Mouse (Mus musculus) heart, postnatal 0 days (tissue): Measurements from ENCODE around the gene Isx.

Source experiments
- CTCF ChIP-seq: IDR thresholded peaks from 2 replicates; pipeline ENCODE4 v1.5.1; 2016; ENCODE audit warnings: antibody characterized with exemption, control low read depth, low read depth
- EP300 ChIP-seq: IDR thresholded peaks from 2 replicates; pipeline ENCODE4 v1.6.1; 2016; ENCODE audit warnings: antibody characterized with exemption, low read depth

DNA sequence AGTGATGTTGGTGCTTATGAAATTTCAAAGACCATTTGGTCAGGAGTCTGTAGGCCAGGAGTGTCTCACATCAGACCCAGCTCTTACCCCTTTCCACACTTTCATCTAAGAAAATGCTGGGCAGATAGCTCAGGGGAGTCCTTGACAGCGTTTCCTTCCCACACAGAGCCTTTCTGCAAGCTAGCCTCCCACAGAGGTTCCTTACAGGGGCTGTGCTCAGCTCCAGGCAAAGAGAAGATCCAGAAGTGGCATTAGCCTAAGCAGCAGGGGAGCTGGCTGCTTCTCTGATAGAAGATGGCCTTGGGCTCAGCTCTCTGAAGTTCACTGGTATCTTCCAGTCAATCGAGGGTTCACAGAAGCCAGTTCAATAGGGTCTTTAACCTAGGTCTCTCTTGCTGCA lies 1.6 kb downstream of the Isx start:
- TF ChIP-seq CTCF: no peak
- TF ChIP-seq EP300: no peak
